Mouse (Mus musculus) 3134 (cell line): Measurements from ENCODE around the gene Basp1.
A peak's percentile ranks its signal among the peaks of the same experiment; 100 is the strongest.

Source experiments
- DNase-seq: peaks from one replicate; pipeline ENCODE4 v3.0.0-alpha.2; 2011; ENCODE audit warnings: low spot score; ENCODE audit not compliant: insufficient read length; ENCODE audit errors: extremely low read depth

The Basp1 gene

GRCm38 (mm10) chr15:25420266-25420665 is 6.7 kb upstream of the Basp1 start:
- no peak for DNase-seq

GRCm38 (mm10) chr15:25416367-25416766 is 2.8 kb upstream of the Basp1 start:
- DNase-seq, result no peak

- DNase-seq, result no peak
Observed at GRCm38 (mm10) chr15:25415958-25416357, 2.4 kb upstream of the Basp1 start.

GRCm38 (mm10) chr15:25414747-25415119 is 1.2 kb upstream of the Basp1 start:
- DNase-seq, result peak; percentile 73

- peak; percentile 66 for DNase-seq
Observed at GRCm38 (mm10) chr15:25414011-25414746, 615 bp upstream of the Basp1 start.

- DNase-seq, result peak; percentile 79
Observed at GRCm38 (mm10) chr15:25412761-25413261, 753 bp downstream of the Basp1 start.

- DNase-seq, result peak; percentile 67
Observed at GRCm38 (mm10) chr15:25412171-25412641, 1.4 kb downstream of the Basp1 start.

GRCm38 (mm10) chr15:25411461-25411860 is 2.1 kb downstream of the Basp1 start:
- no peak for DNase-seq

- DNase-seq, result no peak
Observed at GRCm38 (mm10) chr15:25405926-25406325, 7.6 kb downstream of the Basp1 start.

GRCm38 (mm10) chr15:25403879-25404278 is 9.7 kb downstream of the Basp1 start:
- DNase-seq, result no peak

- no peak for DNase-seq
Observed at GRCm38 (mm10) chr15:25402001-25402400, 11.6 kb downstream of the Basp1 start.

- no peak for DNase-seq
Observed at GRCm38 (mm10) chr15:25400276-25400675, 13.3 kb downstream of the Basp1 start.

GRCm38 (mm10) chr15:25395912-25396590 is 17.5 kb downstream of the Basp1 start:
- DNase-seq, result peak; percentile 70

- DNase-seq, result no peak
Observed at GRCm38 (mm10) chr15:25392525-25393099, 21.0 kb downstream of the Basp1 start.

- no peak for DNase-seq
Observed at GRCm38 (mm10) chr15:25391210-25391609, 22.4 kb downstream of the Basp1 start.

GRCm38 (mm10) chr15:25387572-25387971 is 26.0 kb downstream of the Basp1 start:
- no peak for DNase-seq

GRCm38 (mm10) chr15:25380051-25380450 is 33.5 kb downstream of the Basp1 start:
- DNase-seq, result no peak

- DNase-seq, result no peak
Observed at GRCm38 (mm10) chr15:25378707-25379106, 34.9 kb downstream of the Basp1 start.

GRCm38 (mm10) chr15:25376914-25377313 is 36.6 kb downstream of the Basp1 start:
- DNase-seq, result no peak

GRCm38 (mm10) chr15:25373486-25373885 is 40.1 kb downstream of the Basp1 start:
- DNase-seq, result no peak

GRCm38 (mm10) chr15:25369522-25369921 is 44.0 kb downstream of the Basp1 start:
- DNase-seq, result no peak

- DNase-seq, result no peak
Observed at GRCm38 (mm10) chr15:25365503-25365902, 48.1 kb downstream of the Basp1 start.
